ENCODE assay signal across 29 mouse cellular contexts in genomic region chr4:80518589-80518988, GRCm38 (mm10).
DNase-seq lines count a peak whose midpoint lies in the region; ATAC-seq lines count a peak whose summit lies in the region.
"Had no signal": no experiment of that assay in that cellular context is flagged by ENCODE, and none has a peak within 500 bp of the region (broad histone marks: within the 10 kb centered on the region; RNA-seq: fewer than 3 reads in every experiment).

No protein-coding gene starts in this region.

- no peaks in the 10 kb centered on the region for H3K27me3 ChIP-seq in embryonic facial prominence, embryonic 11.5 days (ENCODE audit: control insufficient read depth, insufficient read depth, low read length)
- no peaks in the 10 kb centered on the region for H3K27me3 ChIP-seq in embryonic facial prominence, embryonic 10.5 days (replicated peaks; ENCODE audit: low read depth, poor library complexity, severe bottlenecking)
- H3K27me3 ChIP-seq in limb, embryonic 11.5 days (ENCODE audit: control insufficient read depth, insufficient read depth, low read length), result no peaks in the 10 kb centered on the region
- H3K27me3 ChIP-seq: heart, embryonic 15.5 days; hindbrain, embryonic 13.5 days; neural tube, embryonic 12.5 days; stomach, embryonic 15.5 days had no signal

- ATAC-seq in embryonic facial prominence, embryonic 11.5 days (replicated peaks; ENCODE audit: insufficient number of reproducible peaks, low FRiP score, low TSS enrichment, low read depth), result no peak
- peak; percentile 74 for ATAC-seq in limb, embryonic 11.5 days (ENCODE audit: insufficient number of reproducible peaks, low FRiP score, low TSS enrichment, low read depth)
- no peak for ATAC-seq in activated CD4-positive, CD25-positive, alpha-beta regulatory T cell, adult 4 months
- ATAC-seq: intestine, postnatal 0 days; liver, postnatal 0 days had no signal

- no peak overlapping the region for H3K9ac ChIP-seq in embryonic facial prominence, embryonic 11.5 days (replicated peaks; ENCODE audit: low read length)
- H3K9ac ChIP-seq in limb, embryonic 11.5 days (ENCODE audit: low read length), result no peak overlapping the region
- H3K9ac ChIP-seq: heart, embryonic 15.5 days; hindbrain, embryonic 13.5 days; liver, postnatal 0 days; neural tube, embryonic 12.5 days; stomach, embryonic 15.5 days had no signal

- no peaks in the 10 kb centered on the region for H3K36me3 ChIP-seq in embryonic facial prominence, embryonic 11.5 days (replicated peaks; ENCODE audit: control insufficient read depth, insufficient read depth, low read depth, low read length)
- no peaks in the 10 kb centered on the region for H3K36me3 ChIP-seq in embryonic facial prominence, embryonic 10.5 days (replicated peaks)
- H3K36me3 ChIP-seq in limb, embryonic 11.5 days (ENCODE audit: control insufficient read depth, insufficient read depth, low read length), result no peaks in the 10 kb centered on the region
- H3K36me3 ChIP-seq: G1E; heart, embryonic 10.5 days; heart, embryonic 15.5 days; hindbrain, embryonic 13.5 days; neural tube, embryonic 12.5 days; stomach, embryonic 15.5 days had no signal

- no peak overlapping the region for H3K4me2 ChIP-seq in embryonic facial prominence, embryonic 11.5 days (ENCODE audit: low read depth, low read length)
- H3K4me2 ChIP-seq in limb, embryonic 11.5 days (ENCODE audit: low read depth, severe bottlenecking), result no peak overlapping the region
- H3K4me2 ChIP-seq: heart, embryonic 15.5 days; hindbrain, embryonic 13.5 days; liver, embryonic 11.5 days; midbrain, embryonic 11.5 days; neural tube, embryonic 12.5 days; stomach, embryonic 15.5 days had no signal

- DNase-seq in embryonic facial prominence, embryonic 11.5 days (ENCODE audit: low spot score), result peak; percentile 26
- DNase-seq in embryonic facial prominence, embryonic 10.5 days (ENCODE audit: low spot score), result no peak
- peak; percentile 10 for DNase-seq in brain, adult 2 months (ENCODE audit: low read depth, low spot score)
- peak; percentile 11 for DNase-seq in embryo, embryonic 11 days
- peak; percentile 28 for DNase-seq in limb, embryonic 11.5 days (ENCODE audit: low spot score)
- no peak for DNase-seq in heart, postnatal 36 days
- DNase-seq in ovary, postnatal 36 days (ENCODE audit: low spot score), result no peak
- DNase-seq: adrenal gland, postnatal 10 days; cerebellum, adult 18-20 months; cerebellum, postnatal 14 days; gastrocnemius, postnatal 25 days; heart, adult 11 months; heart, postnatal 4 days; kidney, adult 9 months; kidney, postnatal 10 days; liver, postnatal 0 days; lung, postnatal 36 days; thymus, postnatal 14 days had no signal

- H3K4me3 ChIP-seq in embryonic facial prominence, embryonic 11.5 days (ENCODE audit: low read depth, low read length), result no peak overlapping the region
- H3K4me3 ChIP-seq in embryonic facial prominence, embryonic 10.5 days, result no peak overlapping the region
- H3K4me3 ChIP-seq in limb, embryonic 11.5 days (ENCODE audit: low read depth, low read length), result no peak overlapping the region
- H3K4me3 ChIP-seq: heart, embryonic 10.5 days; heart, embryonic 15.5 days; hindbrain, embryonic 13.5 days; myocyte; neural tube, embryonic 12.5 days; stomach, embryonic 15.5 days had no signal

- no peaks in the 10 kb centered on the region for H3K4me1 ChIP-seq in embryonic facial prominence, embryonic 11.5 days (ENCODE audit: control insufficient read depth, insufficient read depth, low read length)
- peaks cover 33% of the 10 kb centered on the region; the same call in 1 of the 2 replicates for H3K4me1 ChIP-seq in embryonic facial prominence, embryonic 10.5 days
- H3K4me1 ChIP-seq in limb, embryonic 11.5 days (ENCODE audit: control insufficient read depth, insufficient read depth, low read length), result no peaks in the 10 kb centered on the region
- H3K4me1 ChIP-seq: heart, embryonic 10.5 days; neural tube, embryonic 12.5 days; stomach, embryonic 15.5 days had no signal

- H3K27ac ChIP-seq in embryonic facial prominence, embryonic 11.5 days (replicated peaks; ENCODE audit: low read depth, low read length), result no peak overlapping the region
- no peak overlapping the region for H3K27ac ChIP-seq in embryonic facial prominence, embryonic 10.5 days (replicated peaks)
- H3K27ac ChIP-seq in limb, embryonic 11.5 days (replicated peaks; ENCODE audit: low read depth, low read length), result no peak overlapping the region
- H3K27ac ChIP-seq: heart, embryonic 10.5 days; heart, embryonic 15.5 days; hindbrain, embryonic 13.5 days; neural tube, embryonic 12.5 days; stomach, embryonic 15.5 days had no signal

- no peaks in the 10 kb centered on the region for H3K9me3 ChIP-seq in embryonic facial prominence, embryonic 11.5 days (replicated peaks; ENCODE audit: control insufficient read depth, low read length)
- H3K9me3 ChIP-seq in embryonic facial prominence, embryonic 10.5 days, result no peaks in the 10 kb centered on the region
- H3K9me3 ChIP-seq in limb, embryonic 11.5 days (ENCODE audit: control insufficient read depth, low read length), result no peaks in the 10 kb centered on the region
- H3K9me3 ChIP-seq: G1E; heart, embryonic 10.5 days; heart, embryonic 15.5 days; hindbrain, embryonic 13.5 days; neural tube, embryonic 12.5 days; stomach, embryonic 15.5 days had no signal

- intact Hi-C loops in heart, postnatal 36 days (cut with DNase I), result no loop called here

Comparison
In these comparisons a context has a peak if more than half of its experiments do, and no peak if none do; other contexts are left out.
1. DNase-seq: peak in embryonic facial prominence, embryonic 11.5 days (single experiment), brain, adult 2 months (single experiment), embryo, embryonic 11 days (single experiment) and limb, embryonic 11.5 days (single experiment); none in embryonic facial prominence, embryonic 10.5 days (single experiment), heart, postnatal 36 days (0 of 2) and ovary, postnatal 36 days (single experiment).